Mouse (Mus musculus): ENCODE data around the gene Ptprc.

DNA sequence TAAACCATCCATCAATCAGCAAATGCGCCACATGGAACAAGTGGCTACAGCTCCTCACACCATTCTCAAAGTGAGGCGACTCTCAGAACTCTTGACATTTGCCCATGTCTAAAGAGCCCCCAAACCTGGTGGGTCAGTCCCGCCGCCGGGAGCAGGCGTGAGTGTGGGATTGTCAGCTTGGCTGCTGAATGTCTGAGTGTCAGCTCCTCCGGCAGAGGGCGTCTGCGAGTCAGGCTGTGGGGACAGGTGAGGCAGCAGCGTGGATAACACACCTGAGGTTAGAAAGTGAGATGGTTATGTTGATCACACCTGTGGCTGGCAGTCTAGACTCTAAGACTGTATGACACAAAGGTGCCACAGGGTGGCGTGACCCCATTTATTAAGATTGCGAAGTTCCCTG lies 55.6 kb downstream of the Ptprc start:
- TF ChIP-seq CTCF (IDR thresholded peaks at IDR 0.05) (no peak), EP300 (IDR thresholded peaks at IDR 0.05; ENCODE audit: insufficient read depth, low read depth, low read length) (no peak)

All from heart, adult 2 months (tissue).